Mouse (Mus musculus) intestine, embryonic 14.5 days (tissue): ENCODE results near the gene Ttc8. TPM values are rescaled to one million over a fixed set of nuclear protein-coding genes. Genes with fewer than 3 reads are reported as not detected.
"Not testable (repeated sequence)": the region's sequence is repeated elsewhere in the genome, so short reads cannot be mapped to it uniquely, and the experiment has no call there.

ENCODE experiments used
- ATAC-seq: fragments of 200-750 bp; cut with Nextera tagmentation; replicated peaks from 2 replicates; pipeline ENCODE4 v1.8.0; 2017; ENCODE audit warnings: low read depth, moderate number of reproducible peaks, moderate TSS enrichment, moderate library complexity; ENCODE audit not compliant: low FRiP score, low TSS enrichment
- DNase-seq: peaks from one replicate; pipeline ENCODE4 v3.0.0-alpha.2; 2018; ENCODE audit warnings: low spot score
- H3K27ac ChIP-seq: fragments of 300-500 bp; sonication (generic); 2 replicates; pipeline ENCODE4 v1.5.1; 2014; ENCODE audit warnings: low read depth, mild to moderate bottlenecking, control low read depth
- H3K27me3 ChIP-seq: fragments of 300-500 bp; sonication (generic); replicated peaks from 2 replicates; pipeline ENCODE4 v1.6.1; 2014; ENCODE audit warnings: low read length, control low read depth; ENCODE audit not compliant: control insufficient read depth, insufficient read depth
- H3K36me3 ChIP-seq: fragments of 300-500 bp; sonication (generic); 2 replicates; pipeline ENCODE4 v1.6.1; 2014; ENCODE audit warnings: low read length, control low read depth; ENCODE audit not compliant: control insufficient read depth, insufficient read depth
- H3K4me1 ChIP-seq: fragments of 300-500 bp; sonication (generic); replicated peaks from 2 replicates; pipeline ENCODE4 v1.6.1; 2014; ENCODE audit warnings: low read length, control low read depth, mixed read lengths; ENCODE audit not compliant: control insufficient read depth, insufficient read depth
- H3K4me2 ChIP-seq: fragments of 300-500 bp; sonication (generic); 2 replicates; pipeline ENCODE4 v1.6.1; 2014; ENCODE audit warnings: low read length
- H3K4me3 ChIP-seq: fragments of 300-500 bp; sonication (generic); 2 replicates; pipeline ENCODE4 v1.5.1; 2014; ENCODE audit warnings: low read depth, low read length, control low read depth, mixed read lengths
- H3K9ac ChIP-seq: fragments of 300-500 bp; sonication (generic); 2 replicates; pipeline ENCODE4 v1.6.1; 2014; ENCODE audit warnings: mild to moderate bottlenecking, low read length
- H3K9me3 ChIP-seq: fragments of 300-500 bp; sonication (generic); 2 replicates; pipeline ENCODE4 v1.6.1; 2016; ENCODE audit warnings: low read length, control low read depth; ENCODE audit not compliant: control insufficient read depth
- WGBS: fragments of 180-500 bp; shearing (Covaris S2); extraction: QIAGEN DNeasy Blood & Tissue Kit; methylation state at CpG from one replicate; pipeline ENCODE4 v1.1.7; 2014; 5-methylcytosine and 5-hydroxymethylcytosine counted together
- polyA plus RNA-seq: library from polyadenylated mRNA; unstranded; fragments of >200 nt; fragmentation: Nextera tagmentation; extraction: Ambion mirVana; gene quantifications from 2 replicates; pipeline ENCODE4 v1.2.1, GENCODE M21; 2014

Gene Ttc8
- polyA plus RNA-seq, 1 experiment from 2014 or later: 24.9 TPM

DNA sequence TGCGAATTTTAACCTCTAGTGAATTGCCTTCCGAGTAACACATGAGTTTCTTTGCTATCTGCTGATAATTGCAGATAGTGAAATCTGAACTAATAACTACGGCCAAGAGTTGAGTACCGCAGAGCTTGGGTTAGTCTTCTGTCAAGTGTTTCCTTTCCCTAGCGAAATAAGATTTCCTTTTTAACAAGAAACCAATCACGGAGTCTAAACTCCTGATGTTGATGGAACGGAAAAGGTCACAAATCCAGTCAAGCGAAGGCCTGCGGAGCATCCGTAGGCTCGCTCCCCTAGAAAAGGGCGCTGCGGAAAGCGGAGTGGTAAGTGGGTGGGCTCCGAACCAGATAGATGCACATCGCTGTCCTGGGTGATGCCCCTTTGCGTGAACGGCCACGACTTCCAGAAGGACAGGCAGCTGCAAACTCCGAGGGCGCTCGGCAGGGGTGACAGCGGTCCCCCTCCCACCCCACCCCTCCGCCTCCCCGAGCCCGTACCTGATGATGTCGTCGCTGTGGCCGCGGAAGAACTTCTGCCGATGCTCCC, 20.0 kb upstream of the Ttc8 start:
- Histone ChIP-seq H3K27ac (no peak overlapping the region), H3K4me1 (no peaks in the 10 kb centered on the region), H3K4me3 (peak overlapping the region; percentile 69), H3K9ac (peak overlapping the region; percentile 43), H3K9me3 (no peaks in the 10 kb centered on the region), H3K27me3 (peaks cover 22% of the 10 kb centered on the region), H3K4me2 (peak overlapping the region; percentile 84), H3K36me3 (no peaks in the 10 kb centered on the region)
- 3% methylated on average over 31 of the region's 31 CpGs for WGBS
- DNase-seq: peak; percentile 80
- no peak; the same call in 1 of the 2 replicates for ATAC-seq

- no peak within 1 kb of the TSS for H3K27ac ChIP-seq
- peaks cover 22% of the 10 kb centered on the region for H3K27me3 ChIP-seq
- peak within 1 kb of the TSS; percentile 43 for H3K9ac ChIP-seq
- peak; percentile 89 for DNase-seq
- H3K36me3 ChIP-seq: no peaks in the 10 kb centered on the region
- peak; percentile 90 for ATAC-seq
- H3K4me3 ChIP-seq: peak within 1 kb of the TSS; percentile 69
- no peaks in the 10 kb centered on the region for H3K4me1 ChIP-seq
- no peaks in the 10 kb centered on the region for H3K9me3 ChIP-seq
- peak within 1 kb of the TSS; percentile 84 for H3K4me2 ChIP-seq
- 2% methylated on average over 78 of the region's 101 CpGs for WGBS
Measured at GRCm38 (mm10) chr12:98900881-98901801, 19.2 kb upstream of the Ttc8 start, which contains the start of gene Eml5. Gene Eml5 (minus strand): TSS chr12:98901484.

DNA sequence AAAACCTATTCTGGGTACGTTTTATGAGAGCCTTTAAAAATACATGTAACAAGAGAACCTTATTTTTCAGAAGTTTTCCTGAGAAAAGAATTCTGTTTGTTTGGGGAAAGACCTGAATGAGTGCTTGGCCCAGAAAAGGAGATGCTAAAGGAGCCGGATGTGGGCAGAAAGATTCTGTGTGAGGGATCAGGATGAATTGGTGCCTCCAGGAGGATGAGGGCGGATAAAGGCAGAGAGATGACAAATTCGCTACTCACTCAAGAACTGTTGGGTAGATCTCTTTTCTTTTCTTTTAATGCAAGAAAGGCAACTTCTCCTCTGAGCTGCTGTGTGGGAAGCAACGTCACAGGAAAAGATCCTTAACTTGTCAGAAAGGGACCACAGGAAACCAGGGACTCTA, 14.9 kb upstream of the Ttc8 start:
- no peak overlapping the region for H3K4me3 ChIP-seq
- no peaks in the 10 kb centered on the region for H3K4me1 ChIP-seq
- no peak overlapping the region for H3K4me2 ChIP-seq
- H3K27ac ChIP-seq: no peak overlapping the region
- no peaks in the 10 kb centered on the region for H3K36me3 ChIP-seq
- H3K27me3 ChIP-seq: peaks cover 5% of the 10 kb centered on the region; the same call in 1 of the 2 replicates
- 75% methylated on average over 5 of the region's 5 CpGs for WGBS
- no peaks in the 10 kb centered on the region for H3K9me3 ChIP-seq
- no peak for DNase-seq
- H3K9ac ChIP-seq: no peak overlapping the region
- ATAC-seq: no peak

GRCm38 (mm10) chr12:98910096-98910495, 10.3 kb upstream of the Ttc8 start:
- Histone ChIP-seq H3K9me3 (no peaks in the 10 kb centered on the region), H3K27ac (no peak overlapping the region), H3K4me2 (no peak overlapping the region), H3K36me3 (no peaks in the 10 kb centered on the region), H3K4me3 (no peak overlapping the region), H3K9ac (no peak overlapping the region), H3K4me1 (no peaks in the 10 kb centered on the region), H3K27me3 (no peaks in the 10 kb centered on the region)
- ATAC-seq: no peak
- no peak for DNase-seq
- WGBS: 68% methylated on average over 9 of the region's 9 CpGs

DNA sequence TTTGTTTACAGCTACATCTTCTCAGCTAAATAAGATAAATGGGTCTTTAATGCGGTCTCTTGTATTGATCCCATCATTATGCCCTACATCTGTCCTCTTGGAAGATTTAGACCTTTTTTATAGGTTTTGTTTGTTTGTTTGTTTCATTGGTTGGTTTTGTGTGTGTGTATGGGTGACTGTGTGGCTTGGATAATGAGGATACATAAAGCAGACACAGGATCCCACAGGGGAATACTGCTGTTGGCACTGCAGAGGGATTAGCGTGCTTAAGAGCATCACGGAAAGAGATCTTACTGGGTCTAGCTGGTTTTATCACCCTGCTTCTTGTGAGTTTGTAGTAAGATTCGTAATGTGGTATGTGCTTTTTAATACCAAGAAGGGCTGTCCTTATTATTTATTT, 10.8 kb downstream of the Ttc8 start:
- H3K9me3 ChIP-seq: no peaks in the 10 kb centered on the region
- no peak overlapping the region for H3K4me2 ChIP-seq
- no peaks in the 10 kb centered on the region for H3K4me1 ChIP-seq
- WGBS: 79% methylated on average over 4 of the region's 4 CpGs
- H3K27ac ChIP-seq: no peak overlapping the region
- no peak overlapping the region for H3K9ac ChIP-seq
- no peak for DNase-seq
- no peak overlapping the region for H3K4me3 ChIP-seq
- ATAC-seq: no peak
- H3K36me3 ChIP-seq: no peaks in the 10 kb centered on the region
- H3K27me3 ChIP-seq: no peaks in the 10 kb centered on the region

GRCm38 (mm10) chr12:98932441-98932840, 12.1 kb downstream of the Ttc8 start:
- no peak overlapping the region for H3K4me2 ChIP-seq
- ATAC-seq (no peak), DNase-seq (no peak)
- H3K9ac ChIP-seq: no peak overlapping the region
- no peaks in the 10 kb centered on the region for H3K36me3 ChIP-seq
- no peak overlapping the region for H3K4me3 ChIP-seq
- no peaks in the 10 kb centered on the region for H3K4me1 ChIP-seq
- no peak overlapping the region for H3K27ac ChIP-seq
- no peaks in the 10 kb centered on the region for H3K27me3 ChIP-seq
- no peaks in the 10 kb centered on the region for H3K9me3 ChIP-seq
- WGBS: 85% methylated on average over 4 of the region's 4 CpGs

DNA sequence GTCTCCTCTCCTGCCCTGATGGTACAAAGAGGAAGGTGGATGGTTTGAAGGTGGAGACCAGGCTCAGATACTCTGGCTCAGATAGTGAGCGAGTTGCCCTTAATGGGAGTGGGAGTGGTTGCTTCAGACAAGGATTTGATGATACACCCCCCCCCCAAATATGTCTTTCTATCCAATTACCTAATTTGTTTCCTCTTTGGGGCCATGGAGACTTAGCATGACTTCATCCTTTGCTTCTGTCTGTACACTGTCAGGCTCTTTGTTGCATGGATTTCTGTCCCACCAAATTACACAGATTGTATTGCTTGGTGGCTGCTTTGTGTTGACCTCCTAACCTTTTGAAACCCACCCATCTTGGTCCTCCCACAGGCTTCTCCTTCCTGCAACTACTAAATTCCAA, 12.5 kb downstream of the Ttc8 start:
- 74% methylated on average over 1 of the region's 1 CpGs for WGBS
- Histone ChIP-seq H3K27me3 (no peaks in the 10 kb centered on the region), H3K9me3 (no peaks in the 10 kb centered on the region), H3K4me3 (no peak overlapping the region), H3K36me3 (no peaks in the 10 kb centered on the region), H3K4me1 (no peaks in the 10 kb centered on the region), H3K4me2 (no peak overlapping the region), H3K27ac (no peak overlapping the region), H3K9ac (no peak overlapping the region)
- DNase-seq (no peak), ATAC-seq (0 out of 2 replicates have a peak, but pooled peaks have one; percentile 36)

DNA sequence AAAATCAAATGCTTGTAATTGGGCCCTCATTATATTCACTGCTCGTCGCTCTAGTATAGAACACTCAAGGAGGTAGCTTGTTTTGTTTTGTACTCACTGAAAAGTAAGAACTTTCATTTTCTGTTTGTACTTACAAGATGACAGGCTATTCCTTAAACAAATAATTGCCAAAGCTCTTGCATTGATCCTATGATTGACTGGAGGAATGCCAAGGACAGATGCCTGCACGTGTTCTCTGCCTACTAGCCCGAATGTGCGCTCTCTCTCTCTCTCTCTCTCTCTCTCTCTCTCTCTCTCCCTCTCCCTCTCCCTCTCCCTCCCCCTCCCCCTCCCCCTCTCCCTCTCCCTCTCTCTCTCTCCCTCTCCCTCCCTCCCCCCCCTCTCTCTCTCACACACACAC, 30.9 kb downstream of the Ttc8 start:
- H3K4me2 ChIP-seq, H3K27me3 ChIP-seq, H3K4me1 ChIP-seq, H3K9ac ChIP-seq, H3K9me3 ChIP-seq, H3K27ac ChIP-seq, H3K36me3 ChIP-seq, ATAC-seq, H3K4me3 ChIP-seq: not testable (repeated sequence)
- 73% methylated on average over 5 of the region's 5 CpGs for WGBS
- DNase-seq: peak; percentile 13
